Mouse (Mus musculus) splenic B cell, adult 2 months (primary cell): Measurements from ENCODE around the gene Cd83.
A peak's percentile ranks its signal among the peaks of the same experiment; 100 is the strongest.

Source experiments
- DNase-seq: peaks from one replicate; pipeline ENCODE4 v3.0.0-alpha.2; 2011; ENCODE audit warnings: low read depth, low spot score
- H3K27me3 ChIP-seq: 2 replicates; pipeline ENCODE4 v1.6.1; 2012; ENCODE audit warnings: mild to moderate bottlenecking, low read length, moderate library complexity, mixed read lengths; ENCODE audit not compliant: control insufficient read depth, poor library complexity, insufficient read depth, severe bottlenecking
- H3K36me3 ChIP-seq: 2 replicates; pipeline ENCODE4 v1.6.1; 2012; ENCODE audit warnings: mild to moderate bottlenecking, low read length, moderate library complexity, mixed read lengths; ENCODE audit not compliant: control insufficient read depth, poor library complexity, insufficient read depth, severe bottlenecking

Cd83 gene

DNA sequence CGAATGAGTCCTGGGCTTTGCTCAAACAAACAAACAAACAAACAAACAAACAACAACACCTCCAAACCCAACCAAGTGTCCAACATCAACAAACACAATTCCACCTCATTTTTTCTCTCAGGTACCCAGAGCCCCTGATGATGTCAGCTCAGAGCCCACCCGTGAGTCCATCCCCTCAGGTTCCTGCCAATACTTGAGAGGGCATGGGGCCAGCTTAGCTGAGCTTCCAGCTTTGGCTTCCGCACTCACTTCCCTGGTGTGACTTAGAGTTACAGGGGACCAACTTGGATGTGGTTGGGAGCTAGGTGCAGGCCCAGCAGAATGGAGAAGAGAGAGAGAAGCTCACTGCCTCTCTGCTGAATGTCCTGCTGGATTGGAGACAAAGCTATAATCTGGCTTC lies 27.3 kb downstream of the Cd83 start:
- DNase-seq, result no peak
- H3K36me3 ChIP-seq, result no peaks in the 10 kb centered on the region
- H3K27me3 ChIP-seq, result no peaks in the 10 kb centered on the region

DNA sequence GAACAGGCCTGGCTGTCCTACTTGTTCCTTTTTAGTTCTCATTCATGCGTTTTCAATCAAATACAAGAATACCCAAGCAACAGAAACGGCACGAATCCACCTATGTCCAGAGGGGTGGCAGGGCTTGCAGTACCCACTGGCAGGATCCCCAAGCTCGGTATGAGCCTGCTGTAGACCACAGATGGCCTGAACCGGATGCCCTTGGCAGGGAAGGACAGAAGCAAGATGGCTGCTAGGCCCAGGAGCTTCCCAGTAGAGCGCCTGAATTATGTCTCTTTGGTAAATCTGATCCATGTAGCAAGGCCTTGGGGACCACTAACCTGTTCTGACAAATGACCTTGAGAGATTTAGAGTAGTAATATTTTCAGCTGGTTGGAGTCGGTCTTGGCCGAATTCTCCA lies 28.9 kb downstream of the Cd83 start:
- Histone ChIP-seq H3K27me3 (no peaks in the 10 kb centered on the region), H3K36me3 (no peaks in the 10 kb centered on the region)
- no peak for DNase-seq

DNA sequence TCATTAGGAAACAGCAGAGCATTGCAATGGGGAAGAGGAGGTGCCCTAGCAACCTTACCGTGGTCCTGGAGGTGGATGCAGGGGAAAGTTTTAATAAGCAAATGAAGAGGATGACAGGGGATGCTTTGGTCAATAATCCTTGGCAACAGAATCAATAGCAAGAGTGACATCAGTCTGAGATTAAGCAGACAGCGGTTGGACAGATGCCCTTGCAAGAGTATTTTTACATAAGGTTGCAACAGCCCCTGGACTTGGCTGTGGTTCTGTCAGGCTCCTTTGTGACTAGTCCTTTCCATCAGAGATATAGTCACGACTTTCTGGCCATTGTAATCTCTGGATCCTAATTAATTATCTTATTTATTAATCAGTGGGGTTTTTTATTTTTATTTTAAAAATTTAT lies 32.9 kb downstream of the Cd83 start:
- no peak for DNase-seq
- Histone ChIP-seq H3K27me3 (no peaks in the 10 kb centered on the region), H3K36me3 (no peaks in the 10 kb centered on the region)

DNA sequence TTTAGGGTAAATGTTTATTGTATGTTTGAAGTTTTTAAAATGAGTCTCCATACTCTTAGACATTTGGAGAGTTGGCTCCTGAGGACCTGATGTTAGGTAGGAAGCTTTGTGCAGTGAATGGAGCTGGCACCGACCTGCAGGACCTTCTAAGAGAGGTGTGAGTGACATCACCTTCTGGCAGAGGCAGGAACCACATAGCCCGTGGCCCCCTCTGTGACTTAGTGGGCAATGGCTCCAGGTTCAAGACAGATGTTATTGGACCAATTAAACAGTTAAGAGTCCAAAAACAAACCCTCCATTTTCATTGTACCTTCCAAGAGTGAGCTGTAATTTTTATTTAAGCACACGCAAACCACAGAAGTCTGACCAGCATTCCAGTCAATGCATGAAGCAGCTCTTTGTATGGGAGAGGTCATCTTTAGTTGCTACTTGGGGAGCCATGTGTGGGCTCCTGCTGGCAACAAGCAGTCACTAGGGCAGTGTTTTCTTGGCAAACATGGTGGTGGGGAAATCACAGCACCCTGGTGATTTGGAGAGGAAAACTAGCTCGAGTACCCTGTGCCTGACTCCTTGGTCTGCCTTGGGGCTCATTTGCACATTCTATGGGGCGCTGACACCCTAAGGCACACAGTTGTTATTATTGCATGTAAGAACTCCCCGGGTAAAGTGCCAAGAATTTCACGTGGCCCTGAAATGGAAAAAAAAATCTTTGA lies 33.9 kb downstream of the Cd83 start:
- Histone ChIP-seq H3K36me3 (no peaks in the 10 kb centered on the region), H3K27me3 (no peaks in the 10 kb centered on the region)
- no peak for DNase-seq

DNA sequence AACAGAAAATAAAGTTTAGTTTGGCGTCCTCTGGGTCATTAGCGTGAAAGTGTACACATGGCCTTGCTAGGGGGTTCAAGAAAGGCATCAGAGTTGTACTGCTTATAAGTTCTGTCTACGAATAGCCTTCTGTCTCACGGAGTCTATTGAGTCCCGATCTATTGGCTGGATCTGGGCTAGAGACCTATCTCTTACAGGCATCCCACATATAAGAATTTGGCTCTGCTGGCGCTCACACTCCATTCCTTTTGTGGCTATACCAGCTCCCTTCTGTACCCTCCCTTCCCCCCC lies 34.4 kb downstream of the Cd83 start:
- Histone ChIP-seq H3K36me3 (no peaks in the 10 kb centered on the region), H3K27me3 (no peaks in the 10 kb centered on the region)
- DNase-seq, result no peak

DNA sequence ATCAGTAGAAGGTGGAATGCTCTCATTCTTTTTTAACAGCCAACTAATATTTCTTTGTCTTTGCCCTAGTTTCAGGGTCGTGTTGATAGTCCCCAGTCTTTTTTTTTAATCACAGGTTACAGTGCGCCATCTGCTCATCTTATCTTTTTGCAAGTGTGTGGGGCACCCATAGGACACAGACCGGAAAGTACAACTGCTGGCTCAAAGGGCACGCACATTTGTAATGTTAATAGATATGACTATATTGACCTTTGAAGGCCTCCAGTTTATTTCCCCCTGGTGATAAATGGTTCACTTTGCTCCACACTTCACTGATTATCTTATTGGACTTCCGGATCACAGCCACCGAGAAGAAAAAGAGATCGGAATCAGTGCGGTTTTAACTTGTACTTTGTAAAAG lies 35.5 kb downstream of the Cd83 start:
- no peak for DNase-seq
- Histone ChIP-seq H3K27me3 (no peaks in the 10 kb centered on the region), H3K36me3 (no peaks in the 10 kb centered on the region)

DNA sequence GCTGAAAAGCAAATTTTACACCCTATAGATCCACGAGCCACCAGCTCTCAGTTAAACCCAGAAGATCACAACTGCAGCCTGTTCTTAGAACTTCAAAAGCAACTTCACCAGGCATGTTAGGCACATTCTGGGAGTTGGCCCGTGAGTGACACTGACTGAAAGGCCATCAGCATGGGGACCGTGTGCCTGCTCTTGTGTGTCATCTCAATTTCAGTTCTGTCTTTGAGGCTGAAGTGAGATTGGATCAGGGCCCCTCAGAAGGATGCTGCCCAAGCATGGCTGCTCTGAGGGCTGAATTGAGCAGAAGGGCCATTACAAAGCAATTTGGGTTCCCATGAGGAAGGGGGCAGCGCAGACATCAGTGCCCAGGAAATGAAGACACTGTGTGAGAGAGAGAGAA lies 37.7 kb downstream of the Cd83 start:
- no peaks in the 10 kb centered on the region for H3K27me3 ChIP-seq
- H3K36me3 ChIP-seq, result no peaks in the 10 kb centered on the region
- DNase-seq, result peak; percentile 53

DNA sequence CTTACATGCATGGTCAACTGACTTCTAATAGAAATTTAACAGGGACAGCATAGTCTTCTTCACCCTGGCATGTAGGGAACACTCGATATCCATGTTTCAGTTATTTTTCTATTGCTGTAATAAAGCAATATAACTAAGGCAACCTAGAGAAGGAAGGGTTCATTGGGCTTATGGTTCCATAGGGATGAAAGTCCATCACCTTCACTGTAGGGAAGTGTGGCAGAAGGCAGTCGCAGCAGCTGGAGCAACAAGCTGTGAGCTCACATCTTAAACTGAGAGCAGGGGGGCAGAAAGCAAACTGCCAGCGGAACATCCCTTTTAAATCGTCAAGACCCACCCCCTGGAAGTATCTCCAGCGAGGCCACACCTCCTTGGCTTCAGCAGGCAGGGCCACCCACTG lies 44.1 kb downstream of the Cd83 start:
- no peak for DNase-seq
- Histone ChIP-seq H3K36me3 (no peaks in the 10 kb centered on the region), H3K27me3 (no peaks in the 10 kb centered on the region)

DNA sequence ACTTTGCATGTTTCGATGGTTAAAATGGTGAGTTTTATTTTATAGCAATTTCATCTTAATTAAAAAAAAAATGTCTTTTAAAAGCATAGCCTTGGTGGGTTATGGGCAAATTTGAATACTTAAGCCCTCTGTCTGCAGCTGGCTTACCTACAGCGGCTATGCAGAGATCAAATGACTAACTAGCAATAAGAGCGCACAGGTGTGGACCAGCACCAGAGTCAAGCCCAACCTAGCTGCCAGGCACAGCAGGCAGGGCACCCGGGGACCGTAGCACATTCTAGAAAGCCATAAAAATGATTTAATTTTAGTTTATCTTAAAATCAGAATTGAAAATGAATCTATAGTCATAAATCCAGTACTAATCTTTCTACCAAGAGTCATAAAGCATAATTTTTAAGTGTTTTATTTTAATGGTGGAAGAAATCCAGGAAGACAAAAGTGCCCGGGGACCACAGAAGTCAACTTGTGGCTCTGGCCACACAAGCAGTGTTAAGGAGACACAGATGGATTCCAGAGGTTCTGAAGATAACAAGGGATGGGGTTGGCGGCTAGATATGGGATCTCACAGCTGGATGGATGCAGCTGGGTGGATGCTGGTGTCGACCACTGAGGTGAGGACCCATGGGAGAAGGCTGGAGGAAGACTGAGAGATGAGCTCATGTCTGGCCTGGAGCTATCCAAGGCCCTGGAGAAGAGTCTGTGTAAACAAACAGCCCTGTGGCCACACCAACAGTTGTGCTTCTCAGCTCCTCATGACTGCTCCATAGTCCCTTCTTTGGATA lies 46.5 kb downstream of the Cd83 start:
- DNase-seq, result no peak
- no peaks in the 10 kb centered on the region for H3K36me3 ChIP-seq
- no peaks in the 10 kb centered on the region for H3K27me3 ChIP-seq

DNA sequence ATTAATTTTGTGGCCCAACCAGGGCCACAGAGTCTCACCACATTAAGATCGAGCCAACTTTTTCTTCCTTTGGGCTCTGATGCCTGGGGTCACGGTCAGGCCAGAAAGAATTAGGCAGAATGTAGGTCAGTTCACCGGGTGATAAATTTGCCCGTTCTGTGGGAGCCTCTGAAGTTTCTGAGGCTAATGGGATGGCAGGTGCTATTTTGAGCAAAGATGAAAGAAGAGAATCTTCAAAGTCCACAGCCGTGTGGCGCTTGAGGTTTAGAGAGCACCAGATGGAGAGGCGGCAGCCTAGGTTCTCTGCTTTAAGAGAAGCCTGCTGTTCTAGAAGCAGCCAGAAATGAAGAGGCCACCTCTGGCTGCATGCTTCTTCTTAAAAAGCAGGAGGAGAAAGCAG lies 48.2 kb downstream of the Cd83 start:
- H3K27me3 ChIP-seq, result no peaks in the 10 kb centered on the region
- no peak for DNase-seq
- no peaks in the 10 kb centered on the region for H3K36me3 ChIP-seq

DNA sequence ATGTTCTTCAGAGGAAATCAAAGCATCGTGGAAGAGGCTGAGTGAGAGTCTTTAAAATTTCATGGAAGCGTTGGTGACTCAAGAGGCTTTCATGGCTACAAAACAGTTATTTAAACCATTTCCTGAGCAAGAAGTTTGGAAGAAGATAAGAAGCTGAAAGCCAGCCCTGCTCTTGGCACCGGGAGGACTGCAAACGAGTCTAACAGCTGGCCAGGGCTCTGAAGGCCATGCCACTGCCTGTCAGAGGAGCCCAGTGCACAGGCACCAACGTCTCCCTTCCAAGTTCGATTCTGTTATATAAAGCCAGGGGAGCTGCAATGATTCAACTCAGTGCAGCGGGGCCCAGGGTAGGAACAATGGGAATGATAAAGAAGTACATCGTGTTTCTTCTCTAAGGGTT lies 51.8 kb downstream of the Cd83 start:
- Histone ChIP-seq H3K36me3 (no peaks in the 10 kb centered on the region), H3K27me3 (no peaks in the 10 kb centered on the region)
- no peak for DNase-seq

DNA sequence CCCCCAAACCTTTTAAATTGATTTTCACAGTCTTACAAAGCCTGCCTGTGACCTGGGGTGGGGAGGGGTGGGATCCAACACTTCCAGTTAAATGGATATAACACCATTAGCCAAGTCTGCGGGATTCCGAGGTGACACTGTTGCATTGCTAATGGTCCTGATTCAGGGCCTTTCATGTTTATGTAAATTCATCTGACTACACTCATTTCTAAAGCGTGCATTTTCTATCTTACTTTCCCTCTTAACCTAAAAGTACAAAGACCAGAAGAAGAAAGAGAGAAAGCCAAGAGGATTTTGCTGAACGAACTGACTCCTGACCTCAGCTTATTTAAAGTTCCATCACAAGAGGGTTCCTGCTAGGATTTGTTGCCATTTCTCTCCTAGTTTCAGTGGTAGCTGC lies 53.2 kb downstream of the Cd83 start:
- Histone ChIP-seq H3K27me3 (no peaks in the 10 kb centered on the region), H3K36me3 (no peaks in the 10 kb centered on the region)
- no peak for DNase-seq

DNA sequence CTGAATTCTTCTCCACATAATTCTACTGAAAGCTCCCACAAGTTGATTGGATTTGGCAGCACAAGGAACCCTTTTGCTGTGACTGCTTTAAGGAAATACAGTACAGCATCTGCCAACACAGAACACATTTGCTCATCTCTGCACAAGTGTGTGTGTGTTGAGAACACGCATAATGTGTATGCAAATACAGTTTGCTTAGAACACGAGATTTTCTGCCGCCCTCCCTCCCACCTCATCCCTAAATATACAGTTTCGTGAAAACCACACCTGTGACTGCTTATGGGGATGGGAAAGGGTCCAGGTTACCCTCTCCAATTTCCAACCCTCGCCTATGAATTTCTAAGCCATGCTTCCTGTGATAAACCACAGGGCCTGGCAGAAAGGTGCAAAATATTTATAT lies 60.6 kb downstream of the Cd83 start:
- no peak for DNase-seq
- no peaks in the 10 kb centered on the region for H3K36me3 ChIP-seq
- H3K27me3 ChIP-seq, result no peaks in the 10 kb centered on the region

DNA sequence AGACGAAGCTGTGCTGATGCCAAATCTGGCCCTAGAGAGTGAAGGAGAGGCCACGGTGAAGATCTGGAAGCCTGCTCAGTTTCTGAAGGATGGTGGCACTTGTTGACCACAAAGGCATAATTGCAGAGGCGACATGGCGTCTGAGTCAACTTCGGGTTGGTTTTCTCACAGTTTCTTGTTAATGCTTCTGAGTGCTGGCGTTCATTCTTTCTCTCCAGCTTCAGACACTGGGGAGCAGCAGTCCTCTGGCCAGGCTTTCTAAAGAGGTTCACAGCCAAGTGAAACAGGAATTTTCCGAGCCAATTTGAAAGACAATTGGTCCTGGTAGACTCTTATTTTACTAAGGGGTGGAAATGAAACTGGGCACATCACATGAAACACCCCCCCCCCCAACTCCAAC lies 62.6 kb downstream of the Cd83 start:
- H3K36me3 ChIP-seq, result no peaks in the 10 kb centered on the region
- H3K27me3 ChIP-seq, result no peaks in the 10 kb centered on the region
- no peak for DNase-seq

DNA sequence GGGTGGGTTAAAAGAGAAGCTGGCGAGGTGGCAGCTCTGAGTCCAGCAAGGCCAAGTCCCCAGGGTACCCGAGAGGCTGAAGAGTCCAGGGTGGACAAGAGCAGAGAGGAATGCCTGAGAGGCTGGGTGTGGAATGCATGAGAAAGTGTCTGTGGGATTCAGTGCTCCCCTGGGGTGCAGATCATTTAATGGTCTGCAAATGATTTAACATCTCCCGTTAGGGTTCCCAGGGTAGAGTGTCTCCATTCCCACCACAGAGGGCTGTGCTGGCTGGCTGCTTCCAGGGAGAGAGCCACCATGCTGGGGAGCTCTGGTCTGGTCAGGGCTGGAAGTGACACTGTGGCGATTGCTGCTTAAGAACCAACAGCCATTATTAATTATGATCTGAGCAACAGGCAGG lies 65.2 kb downstream of the Cd83 start:
- no peaks in the 10 kb centered on the region for H3K27me3 ChIP-seq
- no peaks in the 10 kb centered on the region for H3K36me3 ChIP-seq
- DNase-seq, result no peak

DNA sequence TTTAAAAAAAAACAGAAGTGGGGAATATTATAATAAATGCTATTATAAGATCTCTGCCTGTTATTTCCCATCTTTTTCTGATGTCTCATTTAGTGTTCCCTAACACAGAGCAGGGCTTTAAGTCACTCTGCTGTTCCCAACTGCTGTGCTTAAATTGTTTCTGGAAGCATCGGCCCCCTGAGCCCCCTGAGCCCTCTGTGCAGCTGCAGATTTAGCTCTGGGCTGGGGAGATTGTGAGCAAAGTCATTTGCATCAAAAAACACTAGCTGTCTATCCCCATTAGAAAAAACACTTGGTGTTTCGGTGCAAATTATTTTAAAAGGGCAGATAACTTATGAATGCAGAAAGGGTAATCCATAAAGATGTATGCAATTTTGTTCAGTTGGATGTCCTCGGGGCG lies 66.5 kb downstream of the Cd83 start:
- DNase-seq, result no peak

More for the DNA sequence above, 66.5 kb downstream of the Cd83 start:
- Histone ChIP-seq H3K27me3 (no peaks in the 10 kb centered on the region), H3K36me3 (no peaks in the 10 kb centered on the region)
